8 mouse cellular contexts compared by ENCODE assay signal in genomic region chr9:106280808-106281544, GRCm38 (mm10). TPM values are rescaled to one million over a fixed set of nuclear protein-coding genes. Genes with fewer than 3 reads are reported as not detected.
DNase-seq lines count a peak whose midpoint lies in the region; ATAC-seq and TF ChIP-seq lines count a peak whose summit lies in the region.

Gene Poc1a, plus strand, starts transcription at chr9:106281061.

- H3K4me1 ChIP-seq in bone marrow macrophage, adult 2 months (ENCODE audit: control insufficient read depth, insufficient read depth, low read length) = peaks cover 6% of the 10 kb centered on the region; the same call in 1 of the 2 replicates
- peaks cover 3% of the 10 kb centered on the region; the same call in 1 of the 2 replicates for H3K4me1 ChIP-seq in embryonic fibroblast, embryonic 13.5 days (ENCODE audit: control insufficient read depth, insufficient read depth, low read length)
- peaks cover 13% of the 10 kb centered on the region; the same call in 1 of the 2 replicates for H3K4me1 ChIP-seq in kidney, embryonic 14.5 days (ENCODE audit: control insufficient read depth, insufficient read depth, low read length)
- H3K4me1 ChIP-seq in limb, embryonic 15.5 days = peaks cover 13% of the 10 kb centered on the region

- no peak for TF ChIP-seq POLR2A in bone marrow macrophage, adult 2 months (IDR thresholded peaks at IDR 0.05; ENCODE audit: borderline replicate concordance, low read depth, low read length)
- peak; percentile 71 for TF ChIP-seq POLR2A in embryonic fibroblast, embryonic 13.5 days (IDR thresholded peaks at IDR 0.05; ENCODE audit: low read depth, low read length)

- H3K9ac ChIP-seq in kidney, embryonic 14.5 days (ENCODE audit: low read depth, low read length) = peak within 1 kb of the TSS; percentile 72
- H3K9ac ChIP-seq in limb, embryonic 15.5 days = peak within 1 kb of the TSS; percentile 51

- peak within 1 kb of the TSS; percentile 83 for H3K4me3 ChIP-seq in bone marrow macrophage, adult 2 months (ENCODE audit: insufficient read depth, low read length)
- peak within 1 kb of the TSS; percentile 74 for H3K4me3 ChIP-seq in embryonic fibroblast, embryonic 13.5 days (ENCODE audit: insufficient read depth, low read length)
- H3K4me3 ChIP-seq in kidney, embryonic 14.5 days (ENCODE audit: low read length) = peak within 1 kb of the TSS; percentile 82
- H3K4me3 ChIP-seq in limb, embryonic 15.5 days = peak within 1 kb of the TSS; percentile 63

- no peak for TF ChIP-seq CTCF in bone marrow macrophage, adult 2 months (IDR thresholded peaks at IDR 0.05; ENCODE audit: low read depth, low read length)
- no peak for TF ChIP-seq CTCF in embryonic fibroblast, embryonic 13.5 days (IDR thresholded peaks at IDR 0.05; ENCODE audit: borderline replicate concordance, insufficient read depth, low read length)

- under 1% methylated on average over 47 of the region's 47 CpGs for WGBS in kidney, embryonic 14.5 days
- WGBS in limb, embryonic 15.5 days = under 1% methylated on average over 47 of the region's 47 CpGs

- peak within 1 kb of the TSS; percentile 83 for H3K27ac ChIP-seq in bone marrow macrophage, adult 2 months (ENCODE audit: insufficient read depth, low read depth, low read length)
- H3K27ac ChIP-seq in embryonic fibroblast, embryonic 13.5 days (ENCODE audit: insufficient read depth, low read length) = peak within 1 kb of the TSS; percentile 81
- H3K27ac ChIP-seq in kidney, embryonic 14.5 days (ENCODE audit: low read depth, low read length) = peak within 1 kb of the TSS; percentile 26
- peak within 1 kb of the TSS; percentile 81 for H3K27ac ChIP-seq in limb, embryonic 15.5 days

- peak; percentile 97 for DNase-seq in A20 (ENCODE audit: low read depth, low spot score)
- peak; percentile 93 to 96 for DNase-seq in heart, adult 9 months (ENCODE audit: low spot score in 2 of 2)
- DNase-seq in monocyte, adult 2 months (ENCODE audit: low read depth in 1 of 2, low spot score in 2 of 2) = peak; percentile 83 to 92
- DNase-seq in spleen, postnatal 36 days (ENCODE audit: low spot score in 2 of 2) = peak; percentile 93 to 95

- H3K36me3 ChIP-seq in kidney, embryonic 14.5 days (ENCODE audit: control insufficient read depth, insufficient read depth, low read length) = peaks cover 18% of the 10 kb centered on the region
- H3K36me3 ChIP-seq in limb, embryonic 15.5 days = peaks cover 17% of the 10 kb centered on the region

- ATAC-seq in kidney, embryonic 14.5 days (ENCODE audit: low FRiP score, low TSS enrichment) = peak; percentile 96
- peak; percentile 92 for ATAC-seq in limb, embryonic 15.5 days (ENCODE audit: insufficient number of reproducible peaks, low FRiP score, low TSS enrichment, low read depth)

- no peaks in the 10 kb centered on the region for H3K9me3 ChIP-seq in kidney, embryonic 14.5 days (ENCODE audit: control insufficient read depth, low read length)
- no peaks in the 10 kb centered on the region for H3K9me3 ChIP-seq in limb, embryonic 15.5 days

- H3K27me3 ChIP-seq in kidney, embryonic 14.5 days (ENCODE audit: control insufficient read depth, insufficient read depth, low read length) = no peaks in the 10 kb centered on the region
- no peaks in the 10 kb centered on the region for H3K27me3 ChIP-seq in limb, embryonic 15.5 days

- peak within 1 kb of the TSS; percentile 92 for H3K4me2 ChIP-seq in kidney, embryonic 14.5 days (replicated peaks; ENCODE audit: low read depth, low read length)
- peak within 1 kb of the TSS; percentile 85 for H3K4me2 ChIP-seq in limb, embryonic 15.5 days

RNA-seq across cellular contexts. Expression of gene Poc1a, which starts in this region (rescaled TPM):
- polyA plus RNA-seq in bone marrow macrophage, adult 2 months (2012; ENCODE audit: insufficient read depth, insufficient read length, missing spikeins) = 8.3 and 13.7 TPM in 2 replicates
- 9.4 and 12.0 TPM in 2 replicates for polyA plus RNA-seq in embryonic fibroblast, embryonic 13.5 days (2011; ENCODE audit: insufficient read length, low read depth, missing spikeins)
- polyA plus RNA-seq in kidney, embryonic 14.5 days (2014; fragmentation: Nextera tagmentation; extraction: Ambion mirVana) = 25.6 and 29.1 TPM in 2 replicates
- polyA plus RNA-seq in limb, embryonic 15.5 days (2015; fragmentation: Nextera tagmentation; extraction: Ambion mirVana) = 19.1 and 21.3 TPM in 2 replicates

Comparison
In these comparisons a context has a peak if more than half of its experiments do, and no peak if none do; other contexts are left out.
1. Peak in every context shown above with its lines: DNase-seq, ATAC-seq, H3K4me3 ChIP-seq and H3K27ac ChIP-seq.
2. H3K27ac ChIP-seq: peak in every context shown above with its lines; median percentile 83 in bone marrow macrophage, adult 2 months; 81 in embryonic fibroblast, embryonic 13.5 days; 81 in limb, embryonic 15.5 days; 26 in kidney, embryonic 14.5 days.